Mouse (Mus musculus): Measurements from ENCODE around the gene Zg16.

The Zg16 gene

GRCm38 (mm10) chr7:127073221-127073620 lies 13.9 kb downstream of the Zg16 start:
- DNase-seq (ENCODE audit: low spot score), result no peak

GRCm38 (mm10) chr7:127070871-127071413 lies 16.2 kb downstream of the Zg16 start:
- no peak for DNase-seq (ENCODE audit: low spot score)

GRCm38 (mm10) chr7:127066317-127066716 lies 20.8 kb downstream of the Zg16 start:
- DNase-seq (ENCODE audit: low spot score), result no peak

- no peak for DNase-seq (ENCODE audit: low spot score)
Measured at GRCm38 (mm10) chr7:127065538-127065937, 21.6 kb downstream of the Zg16 start.

- no peak for DNase-seq (ENCODE audit: low spot score)
Measured at GRCm38 (mm10) chr7:127055026-127055585, 32.0 kb downstream of the Zg16 start.

- peak; percentile 90 for DNase-seq (ENCODE audit: low spot score)
Measured at GRCm38 (mm10) chr7:127041851-127042672, 45.1 kb downstream of the Zg16 start, which contains the start of gene Kif22. Gene Kif22, minus strand, starts transcription at chr7:127042471.

GRCm38 (mm10) chr7:127031244-127031643 lies 55.9 kb downstream of the Zg16 start:
- DNase-seq (ENCODE audit: low spot score), result no peak

GRCm38 (mm10) chr7:127030172-127030571 lies 57.0 kb downstream of the Zg16 start:
- DNase-seq (ENCODE audit: low spot score), result no peak

GRCm38 (mm10) chr7:127027885-127028284 lies 59.2 kb downstream of the Zg16 start:
- no peak for DNase-seq (ENCODE audit: low spot score)

- DNase-seq (ENCODE audit: low spot score), result peak; percentile 99
Measured at GRCm38 (mm10) chr7:127026984-127027726, 60.0 kb downstream of the Zg16 start, which contains the start of gene Maz. Gene Maz, minus strand, starts transcription at chr7:127027037.

- no peak for DNase-seq (ENCODE audit: low spot score)
Measured at GRCm38 (mm10) chr7:127026616-127026983, 60.5 kb downstream of the Zg16 start.

GRCm38 (mm10) chr7:127026161-127026600 lies 60.9 kb downstream of the Zg16 start:
- no peak for DNase-seq (ENCODE audit: low spot score)

- no peak for DNase-seq (ENCODE audit: low spot score)
Measured at GRCm38 (mm10) chr7:127025556-127026160, 61.5 kb downstream of the Zg16 start.

GRCm38 (mm10) chr7:127024755-127025555 lies 62.2 kb downstream of the Zg16 start:
- no peak for DNase-seq (ENCODE audit: low spot score)

GRCm38 (mm10) chr7:127023896-127024690 lies 63.0 kb downstream of the Zg16 start:
- no peak for DNase-seq (ENCODE audit: low spot score)

- no peak for DNase-seq (ENCODE audit: low spot score)
Measured at GRCm38 (mm10) chr7:127023272-127023691, 63.8 kb downstream of the Zg16 start.

- DNase-seq (ENCODE audit: low spot score), result no peak
Measured at GRCm38 (mm10) chr7:127022528-127023271, 64.4 kb downstream of the Zg16 start.

GRCm38 (mm10) chr7:127021563-127022527 lies 65.3 kb downstream of the Zg16 start:
- no peak for DNase-seq (ENCODE audit: low spot score)
